Mouse (Mus musculus) liver, embryonic 11.5 days (tissue): Measurements from ENCODE around the gene Hscb. TPM values are rescaled to one million over a fixed set of nuclear protein-coding genes. Genes with fewer than 3 reads are reported as not detected.

Experiments used
- ATAC-seq: fragments of 200-750 bp; cut with Nextera tagmentation; replicated peaks from 2 replicates; pipeline ENCODE4 v1.8.0; 2017; ENCODE audit warnings: moderate number of reproducible peaks, mild to moderate bottlenecking, moderate TSS enrichment, moderate library complexity; ENCODE audit not compliant: low FRiP score
- DNase-seq: peaks from one replicate; pipeline ENCODE4 v3.0.0-alpha.2; 2017; ENCODE audit warnings: low spot score
- H3K27ac ChIP-seq: fragments of 300-500 bp; sonication (generic); 2 replicates; pipeline ENCODE4 v1.5.1; 2014; ENCODE audit warnings: mild to moderate bottlenecking, low read depth, low read length, control low read depth
- H3K27me3 ChIP-seq: fragments of 300-500 bp; sonication (generic); replicated peaks from 2 replicates; pipeline ENCODE4 v1.6.1; 2014; ENCODE audit warnings: low read length, mixed read lengths; ENCODE audit not compliant: control insufficient read depth, insufficient read depth
- H3K36me3 ChIP-seq: fragments of 300-500 bp; sonication (generic); 2 replicates; pipeline ENCODE4 v1.6.1; 2014; ENCODE audit warnings: mild to moderate bottlenecking, low read length, moderate library complexity, mixed read lengths; ENCODE audit not compliant: control insufficient read depth, insufficient read depth
- H3K4me1 ChIP-seq: fragments of 300-500 bp; sonication (generic); replicated peaks from 2 replicates; pipeline ENCODE4 v1.6.1; 2014; ENCODE audit warnings: low read length, mixed read lengths; ENCODE audit not compliant: control insufficient read depth, insufficient read depth
- H3K4me2 ChIP-seq: fragments of 300-500 bp; sonication (generic); 2 replicates; pipeline ENCODE4 v1.6.1; 2014; ENCODE audit warnings: mild to moderate bottlenecking, control low read depth, moderate library complexity
- H3K4me3 ChIP-seq: fragments of 300-500 bp; sonication (generic); 2 replicates; pipeline ENCODE4 v1.5.1; 2014; ENCODE audit warnings: low read depth, low read length, control low read depth
- H3K9ac ChIP-seq: fragments of 300-500 bp; sonication (generic); 2 replicates; pipeline ENCODE4 v1.6.1; 2014; ENCODE audit warnings: low read depth, low read length, control low read depth
- H3K9me3 ChIP-seq: fragments of 300-500 bp; sonication (generic); 2 replicates; pipeline ENCODE4 v1.6.1; 2016; ENCODE audit warnings: low read length, inconsistent platforms, mixed read lengths; ENCODE audit not compliant: control insufficient read depth
- WGBS: fragments of 180-500 bp; shearing (Covaris S2); extraction: QIAGEN DNeasy Blood & Tissue Kit; methylation state at CpG from one replicate; pipeline ENCODE4 v1.1.7; 2014; 5-methylcytosine and 5-hydroxymethylcytosine counted together
- polyA plus RNA-seq: library from polyadenylated mRNA; unstranded; fragments of >200 nt; fragmentation: Nextera tagmentation; extraction: Ambion mirVana; gene quantifications from 2 replicates; pipeline ENCODE4 v1.2.1, GENCODE M21; 2014

Gene Hscb
- polyA plus RNA-seq, 1 experiment from 2014 or later: 38.0 TPM

GRCm38 (mm10) chr5:110801036-110801624 lies 38.4 kb downstream of the Hscb start:
- ATAC-seq (no peak), DNase-seq (no peak)
- 87% methylated on average over 3 of the region's 3 CpGs for WGBS
- Histone ChIP-seq H3K4me3 (no peak overlapping the region), H3K9me3 (no peaks in the 10 kb centered on the region), H3K9ac (no peak overlapping the region), H3K4me2 (no peak overlapping the region), H3K27ac (no peak overlapping the region), H3K36me3 (peaks cover 12% of the 10 kb centered on the region), H3K4me1 (peaks cover 22% of the 10 kb centered on the region), H3K27me3 (no peaks in the 10 kb centered on the region)

- H3K4me3 ChIP-seq: no peak overlapping the region
- peaks cover 27% of the 10 kb centered on the region for H3K36me3 ChIP-seq
- WGBS: 76% methylated on average over 4 of the region's 4 CpGs
- no peak overlapping the region for H3K4me2 ChIP-seq
- no peaks in the 10 kb centered on the region for H3K27me3 ChIP-seq
- H3K27ac ChIP-seq: no peak overlapping the region
- DNase-seq (no peak), ATAC-seq (no peak; the same call in 1 of the 2 replicates)
- no peaks in the 10 kb centered on the region for H3K9me3 ChIP-seq
- H3K9ac ChIP-seq: no peak overlapping the region
- H3K4me1 ChIP-seq: peaks cover 5% of the 10 kb centered on the region
Observed at GRCm38 (mm10) chr5:110797696-110798095, 41.9 kb downstream of the Hscb start.

- no peaks in the 10 kb centered on the region for H3K27me3 ChIP-seq
- WGBS: 94% methylated on average over 7 of the region's 7 CpGs
- no peak overlapping the region for H3K4me2 ChIP-seq
- peaks cover 45% of the 10 kb centered on the region for H3K36me3 ChIP-seq
- no peak overlapping the region for H3K4me3 ChIP-seq
- H3K27ac ChIP-seq: no peak overlapping the region
- no peaks in the 10 kb centered on the region for H3K4me1 ChIP-seq
- DNase-seq (no peak), ATAC-seq (no peak)
- no peak overlapping the region for H3K9ac ChIP-seq
- H3K9me3 ChIP-seq: no peaks in the 10 kb centered on the region
Observed at GRCm38 (mm10) chr5:110794363-110794762, 45.2 kb downstream of the Hscb start.

GRCm38 (mm10) chr5:110788684-110789083 lies 50.9 kb downstream of the Hscb start:
- no peaks in the 10 kb centered on the region for H3K27me3 ChIP-seq
- 48% methylated on average over 5 of the region's 5 CpGs for WGBS
- no peaks in the 10 kb centered on the region for H3K9me3 ChIP-seq
- H3K4me2 ChIP-seq: no peak overlapping the region
- no peak overlapping the region for H3K9ac ChIP-seq
- no peak overlapping the region for H3K27ac ChIP-seq
- peaks cover 48% of the 10 kb centered on the region for H3K36me3 ChIP-seq
- no peak overlapping the region for H3K4me3 ChIP-seq
- no peak for DNase-seq
- peak; percentile 65 for ATAC-seq
- peaks cover 6% of the 10 kb centered on the region for H3K4me1 ChIP-seq

- 81% methylated on average over 11 of the region's 11 CpGs for WGBS
- Histone ChIP-seq H3K4me2 (no peak overlapping the region), H3K36me3 (peaks cover 37% of the 10 kb centered on the region), H3K4me1 (peaks cover 13% of the 10 kb centered on the region), H3K9ac (no peak overlapping the region), H3K9me3 (no peaks in the 10 kb centered on the region), H3K27me3 (no peaks in the 10 kb centered on the region), H3K27ac (no peak overlapping the region), H3K4me3 (no peak overlapping the region)
- ATAC-seq (no peak), DNase-seq (no peak)
Observed at GRCm38 (mm10) chr5:110786081-110786835, 53.3 kb downstream of the Hscb start.

GRCm38 (mm10) chr5:110783150-110783549 lies 56.4 kb downstream of the Hscb start:
- Histone ChIP-seq H3K27me3 (no peaks in the 10 kb centered on the region), H3K9ac (no peak overlapping the region), H3K27ac (no peak overlapping the region), H3K4me3 (no peak overlapping the region), H3K36me3 (peaks cover 25% of the 10 kb centered on the region), H3K9me3 (no peaks in the 10 kb centered on the region), H3K4me1 (peaks cover 24% of the 10 kb centered on the region), H3K4me2 (no peak overlapping the region)
- DNase-seq: no peak
- ATAC-seq: no peak
- WGBS: 74% methylated on average over 8 of the region's 8 CpGs

- Histone ChIP-seq H3K9ac (0 out of 2 replicates have a peak overlapping the region, but pooled peaks have one; percentile 8), H3K4me2 (peak overlapping the region; percentile 71), H3K9me3 (no peaks in the 10 kb centered on the region), H3K27me3 (no peaks in the 10 kb centered on the region), H3K4me3 (no peak overlapping the region), H3K36me3 (peaks cover 25% of the 10 kb centered on the region), H3K4me1 (peaks cover 24% of the 10 kb centered on the region), H3K27ac (peak overlapping the region; percentile 78)
- DNase-seq: no peak
- WGBS: 52% methylated on average over 7 of the region's 7 CpGs
- peak; percentile 76 for ATAC-seq
Observed at GRCm38 (mm10) chr5:110781529-110782238, 57.9 kb downstream of the Hscb start.

- peak overlapping the region; percentile 92 for H3K4me3 ChIP-seq
- peaks cover 24% of the 10 kb centered on the region for H3K4me1 ChIP-seq
- no peaks in the 10 kb centered on the region for H3K9me3 ChIP-seq
- DNase-seq (no peak), ATAC-seq (peak; percentile 30)
- peak overlapping the region; percentile 78 for H3K27ac ChIP-seq
- H3K9ac ChIP-seq: peak overlapping the region; percentile 93
- WGBS: 64% methylated on average over 10 of the region's 10 CpGs
- H3K27me3 ChIP-seq: no peaks in the 10 kb centered on the region
- H3K4me2 ChIP-seq: peak overlapping the region; percentile 71
- H3K36me3 ChIP-seq: peaks cover 26% of the 10 kb centered on the region
Observed at GRCm38 (mm10) chr5:110780761-110781528, 58.6 kb downstream of the Hscb start.
